Mouse (Mus musculus) embryo, embryonic 11 days (tissue): ENCODE data around the gene Gm29776.

ENCODE experiments used
- DNase-seq: peaks from one replicate; pipeline ENCODE4 v3.0.0-alpha.2; 2015

Gene Gm29776

DNA sequence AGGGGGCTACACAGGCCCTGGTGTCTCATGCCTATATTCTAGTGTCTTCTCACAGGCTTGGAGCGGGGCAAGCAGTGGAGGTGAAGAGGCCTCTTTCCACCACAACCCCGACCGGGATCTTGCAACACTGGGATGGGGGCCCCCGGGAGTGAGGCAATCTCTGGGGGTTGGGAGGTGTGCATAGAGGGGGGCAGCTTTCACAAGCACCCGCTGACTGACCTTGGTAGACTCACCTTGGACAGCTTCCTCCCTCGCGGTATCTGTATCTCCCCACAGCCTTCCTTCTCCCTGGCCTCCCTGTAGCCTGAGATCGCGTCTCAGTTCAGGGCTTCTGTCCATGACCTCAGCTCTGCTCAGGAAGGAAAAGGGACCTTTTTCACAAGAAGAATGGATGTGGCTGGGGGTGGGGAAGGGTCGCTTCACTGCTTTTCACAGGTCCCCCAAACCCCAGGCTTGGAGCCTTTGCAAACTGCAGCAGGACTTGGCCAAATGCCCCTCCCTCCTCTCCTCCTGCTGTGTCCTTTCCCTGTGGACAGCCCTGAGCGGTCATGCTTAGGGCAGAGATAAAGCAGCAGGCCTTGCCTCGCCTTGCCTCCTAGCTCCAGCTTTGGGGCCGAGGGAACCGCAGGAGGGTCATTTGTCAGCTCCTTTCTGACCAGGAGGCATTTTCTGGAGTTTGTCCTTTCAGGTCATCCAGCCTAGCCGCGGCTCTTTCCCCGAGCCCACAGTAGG lies 8.1 kb upstream of the Gm29776 start:
- DNase-seq = no peak

DNA sequence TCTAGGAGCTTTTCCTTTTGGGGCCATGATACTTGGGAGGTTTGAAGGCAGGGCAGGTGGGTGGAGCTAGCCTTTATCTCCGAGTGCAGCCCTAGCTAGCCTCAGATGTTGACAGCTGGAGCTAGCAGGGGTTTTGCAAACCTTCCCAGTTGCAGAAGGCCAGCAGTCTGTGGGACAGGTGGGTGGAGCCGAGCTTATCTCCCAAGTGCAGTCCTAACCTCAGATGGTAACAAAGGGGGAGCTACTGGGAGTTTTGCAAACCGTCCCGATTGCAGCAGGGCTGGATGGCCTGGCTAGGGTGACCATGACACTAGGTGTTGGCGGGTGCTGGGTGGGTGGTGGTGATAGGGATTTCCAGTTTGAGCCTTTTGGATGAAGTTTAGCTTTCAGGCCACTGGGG lies 7.2 kb upstream of the Gm29776 start:
- no peak for DNase-seq

DNA sequence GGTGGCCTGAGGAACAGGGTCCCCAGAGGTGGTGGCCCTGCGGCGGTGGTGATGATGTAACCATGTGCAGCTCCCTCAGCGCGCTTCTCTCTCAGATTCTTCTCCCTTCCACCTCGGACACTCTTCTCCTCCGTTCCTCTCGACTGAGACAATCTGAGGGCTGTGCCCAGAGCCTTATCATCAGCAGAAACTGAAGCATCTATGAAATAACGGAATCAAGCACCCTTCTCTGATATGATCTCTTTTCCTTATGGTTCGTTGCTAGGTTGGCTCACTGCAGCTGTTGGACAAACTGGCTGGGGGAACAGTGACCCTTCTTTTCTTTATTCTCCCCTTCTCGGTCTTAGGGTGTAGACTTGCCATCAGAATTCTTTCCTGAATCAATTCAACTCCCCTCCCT lies 4.6 kb upstream of the Gm29776 start:
- no peak for DNase-seq

DNA sequence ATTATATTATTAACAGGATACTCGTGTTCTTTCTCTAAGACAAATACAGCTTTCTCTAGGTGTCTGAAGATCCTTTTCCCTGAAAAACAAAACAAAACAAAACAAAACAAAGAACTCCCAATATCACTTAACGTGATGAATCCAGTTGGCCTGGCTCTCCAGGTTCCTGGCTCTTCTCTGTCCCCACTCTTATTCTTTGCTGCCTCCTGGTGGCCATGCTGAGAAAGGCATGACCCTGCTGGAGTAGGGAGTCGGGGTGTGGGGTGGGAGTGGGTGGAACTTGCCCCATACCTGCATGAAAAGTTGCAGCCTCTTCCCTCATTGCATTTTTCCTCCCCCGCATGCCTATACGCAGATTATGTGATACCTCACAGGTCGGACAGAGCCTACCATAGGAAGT lies 2.7 kb upstream of the Gm29776 start:
- DNase-seq = peak; percentile 80

DNA sequence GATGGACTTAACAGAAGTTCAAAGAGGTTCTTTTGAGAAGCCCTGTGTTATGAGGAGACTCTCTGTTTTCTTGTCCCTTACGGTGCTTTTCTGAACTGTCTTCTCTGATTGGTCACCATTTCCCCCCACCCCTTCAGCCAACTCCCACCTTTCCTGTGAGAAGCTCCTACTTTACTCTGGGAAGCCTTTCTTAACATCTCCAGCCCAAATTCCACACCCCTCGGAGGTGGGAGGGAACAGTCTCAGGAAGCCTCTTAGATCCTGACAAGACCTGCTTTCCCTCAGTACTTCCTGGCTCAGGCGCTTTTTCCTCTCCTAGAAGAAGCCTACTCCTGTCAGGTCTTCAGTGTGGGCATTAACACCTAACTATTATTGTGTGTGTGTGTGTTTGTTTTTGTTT lies 953 bp upstream of the Gm29776 start:
- no peak for DNase-seq

DNA sequence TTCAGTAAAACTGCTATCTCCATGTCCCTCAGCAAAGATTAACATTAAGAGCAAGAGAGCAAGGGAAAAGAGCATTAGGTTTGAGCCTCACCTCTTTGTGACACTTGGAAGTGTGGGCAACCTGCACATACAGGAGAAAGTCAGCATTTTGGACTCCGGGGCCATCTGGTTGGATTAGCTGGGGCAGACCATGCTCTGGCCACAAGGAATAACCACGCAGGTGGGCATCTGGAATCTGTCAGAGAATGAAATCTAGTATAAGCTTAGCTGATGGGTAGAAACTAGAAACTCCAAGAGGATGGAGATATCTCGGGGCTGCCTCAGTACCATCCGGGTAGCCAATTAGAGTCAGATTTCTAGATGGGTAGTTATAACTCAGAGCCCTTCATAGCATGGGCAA lies 1.9 kb downstream of the Gm29776 start:
- DNase-seq = no peak

DNA sequence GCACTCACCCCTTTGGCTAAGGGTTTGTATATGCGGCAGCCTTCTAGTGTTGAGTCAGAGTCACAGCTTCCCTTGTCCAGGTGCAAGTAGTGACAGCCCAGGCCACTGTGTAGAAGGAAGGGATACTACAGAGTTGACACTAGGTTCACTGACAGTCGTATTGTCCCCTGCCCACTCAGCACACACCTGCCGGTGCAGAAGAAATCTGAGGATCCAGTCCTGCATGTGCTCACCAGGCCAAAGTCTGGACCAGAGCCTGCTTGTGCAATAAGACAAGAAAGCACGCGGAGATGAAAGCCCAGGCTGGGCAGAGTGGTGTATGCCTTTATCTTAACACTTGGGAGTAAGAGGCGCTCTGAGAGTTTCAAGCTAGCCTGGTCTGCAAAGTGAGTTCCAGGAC lies 3.6 kb downstream of the Gm29776 start:
- no peak for DNase-seq

DNA sequence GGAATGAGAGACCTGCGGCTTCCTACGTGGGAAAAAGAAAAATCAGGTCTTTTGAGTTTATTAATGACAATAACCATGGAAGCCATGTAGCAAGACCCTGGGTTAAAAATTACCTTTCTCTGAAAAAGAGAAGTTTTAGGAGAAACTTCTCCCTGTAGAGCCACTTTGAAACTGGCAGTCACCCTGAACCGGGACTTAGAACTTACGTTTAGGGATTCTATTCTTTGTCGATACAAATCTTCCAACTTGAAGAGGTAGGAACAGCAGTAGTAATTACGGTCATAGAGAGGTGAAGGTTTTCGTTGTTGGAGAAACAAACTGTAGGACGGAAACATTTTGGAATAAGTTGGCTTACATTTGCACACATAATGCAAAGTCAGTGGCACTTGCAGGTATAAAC lies 11.4 kb downstream of the Gm29776 start:
- peak; percentile 10 for DNase-seq

DNA sequence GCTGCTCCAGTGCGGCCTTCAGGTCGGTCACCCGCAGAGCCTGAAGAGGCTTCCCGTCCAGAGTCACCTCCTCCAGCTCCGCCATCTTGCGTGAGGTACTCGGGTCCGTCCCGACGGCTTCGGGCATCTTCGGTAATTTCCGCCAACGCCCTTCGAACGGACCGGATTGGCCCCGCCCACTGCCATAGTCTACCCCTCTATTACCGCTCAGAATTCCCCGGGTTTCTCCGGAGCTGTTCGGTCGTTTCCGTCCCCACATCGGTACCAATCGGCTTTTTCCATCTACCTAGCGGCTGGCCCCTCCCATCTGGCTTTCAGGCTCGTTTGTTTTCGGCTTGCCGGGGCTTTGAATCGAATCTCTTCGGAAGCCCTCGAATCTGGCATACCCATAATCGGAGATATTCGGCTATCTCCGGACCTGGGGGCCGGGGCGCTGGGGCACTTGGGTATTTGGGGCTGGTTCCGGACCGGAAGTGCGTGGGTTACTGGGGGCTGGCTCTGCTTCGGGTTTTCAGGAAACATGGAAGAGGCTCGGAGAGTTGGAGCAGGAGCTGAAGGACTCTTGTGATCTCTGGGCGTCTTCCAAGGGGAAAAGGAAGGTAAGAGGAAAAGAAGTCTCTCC lies 12.0 kb downstream of the Gm29776 start, which contains the start of gene Acin1:
Gene Acin1 (minus strand): TSS at position 410 of the 622 bp plus-strand sequence.
- DNase-seq = peak; percentile 99

DNA sequence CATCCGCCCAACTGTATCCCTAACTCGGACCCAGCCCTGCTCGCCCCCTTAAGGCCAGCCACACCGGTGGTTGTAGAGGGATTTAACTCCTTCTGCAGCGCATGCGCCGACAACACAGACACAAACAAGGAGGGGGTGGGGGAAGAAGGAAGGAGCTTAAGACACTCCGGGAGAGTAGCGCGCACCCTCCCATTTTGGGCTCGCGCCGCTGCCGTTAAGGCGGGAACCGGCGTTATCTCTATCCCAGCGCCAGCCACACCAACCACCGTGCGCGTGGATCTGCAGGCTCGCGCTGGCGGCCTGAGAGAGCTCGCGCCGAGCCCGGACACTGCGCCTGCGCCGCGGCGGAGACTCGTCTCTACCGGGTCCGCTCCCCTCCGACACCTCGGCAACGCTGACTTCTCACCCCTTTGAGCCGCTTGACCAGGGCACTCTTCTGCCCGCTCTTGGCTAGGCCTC lies 12.5 kb downstream of the Gm29776 start, which contains the start of gene 1700123O20Rik:
Gene 1700123O20Rik (plus strand): TSS at position 154 of the 459 bp plus-strand sequence.
- peak; percentile 93 for DNase-seq

DNA sequence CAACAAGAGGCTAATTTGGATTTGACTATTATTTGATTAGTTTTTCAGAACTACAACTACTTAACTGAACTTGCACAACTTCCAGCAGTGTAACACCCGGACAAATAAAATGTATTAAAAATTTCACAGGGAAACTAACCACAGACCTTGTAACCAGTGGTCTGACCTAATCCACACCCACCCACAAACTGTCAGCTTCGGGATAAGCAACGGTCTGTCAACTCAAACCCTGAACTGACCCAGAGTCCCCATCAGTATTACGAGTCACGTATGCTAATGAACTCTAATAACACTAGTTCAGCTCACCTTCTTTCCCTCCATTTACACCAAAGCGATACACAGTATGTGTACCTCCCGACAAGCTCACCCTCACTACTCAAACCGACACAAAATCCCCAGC lies 13.2 kb downstream of the Gm29776 start:
- DNase-seq = no peak

DNA sequence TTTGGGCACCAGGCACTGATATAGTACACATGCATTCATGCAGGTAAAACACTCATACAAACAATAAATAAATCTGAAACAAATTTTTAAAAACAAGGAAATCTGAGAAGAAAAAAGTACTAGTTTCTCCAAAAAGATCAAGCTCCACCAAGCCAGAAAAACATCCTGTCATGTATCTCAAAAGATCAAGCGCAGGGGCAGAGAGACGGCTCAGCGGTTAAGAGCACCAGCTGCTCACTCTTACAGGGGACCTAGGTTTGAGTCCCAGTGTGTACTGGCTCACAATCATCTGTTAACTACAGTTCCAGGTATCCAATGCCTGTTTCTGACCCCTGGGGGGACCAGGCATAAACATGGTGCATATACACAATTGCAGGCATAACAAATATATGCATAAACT lies 16.2 kb downstream of the Gm29776 start:
- no peak for DNase-seq

DNA sequence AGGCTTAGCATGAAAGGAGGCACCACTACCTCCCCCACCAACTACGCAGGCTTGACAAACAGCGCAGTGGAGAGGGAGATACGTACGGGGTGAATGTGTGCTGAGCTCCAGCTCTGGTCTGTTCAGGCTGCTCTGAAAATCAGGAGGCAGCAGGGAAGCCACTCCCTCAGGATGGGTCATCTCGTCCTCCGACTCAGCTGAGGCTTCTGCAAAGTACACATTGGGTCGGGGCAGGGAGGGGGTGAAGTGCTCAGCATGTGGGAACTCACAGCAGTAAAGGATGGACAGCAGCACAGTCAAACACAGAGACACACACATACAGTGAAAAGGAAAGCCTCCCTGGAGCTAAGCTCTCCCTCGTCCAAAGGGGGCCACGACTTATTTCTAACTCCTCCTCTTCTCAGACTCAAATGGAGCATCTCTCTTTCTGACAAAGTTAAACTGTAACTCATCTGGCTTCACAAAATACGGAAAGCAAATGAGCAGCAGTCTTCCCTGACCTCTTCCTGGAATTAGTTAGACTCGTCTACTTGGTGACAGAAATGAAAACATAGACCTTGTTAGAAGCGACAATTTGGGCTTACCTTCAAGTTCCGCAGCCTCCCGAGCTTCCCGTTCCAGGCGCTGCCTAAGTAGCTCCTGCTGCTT lies 19.9 kb downstream of the Gm29776 start:
- DNase-seq = no peak

DNA sequence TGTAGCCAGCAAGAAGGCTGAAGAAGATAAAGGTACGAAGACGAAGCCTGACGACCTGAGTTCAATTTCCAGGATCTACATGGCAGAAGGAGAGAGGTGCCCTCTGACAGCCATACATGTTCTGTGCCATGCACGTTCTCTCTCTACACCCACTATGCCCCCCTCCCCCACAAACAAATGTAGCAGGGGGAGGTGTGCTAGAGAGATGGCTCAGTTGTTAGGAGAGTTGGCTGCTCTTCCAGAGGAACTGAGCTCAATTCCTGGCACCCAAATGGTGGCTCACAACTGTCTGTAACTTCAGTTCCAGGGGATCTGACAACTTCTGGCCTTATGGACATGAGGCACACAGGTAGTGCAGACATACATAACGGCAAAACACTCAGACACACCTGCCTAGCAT lies 22.3 kb downstream of the Gm29776 start:
- no peak for DNase-seq

DNA sequence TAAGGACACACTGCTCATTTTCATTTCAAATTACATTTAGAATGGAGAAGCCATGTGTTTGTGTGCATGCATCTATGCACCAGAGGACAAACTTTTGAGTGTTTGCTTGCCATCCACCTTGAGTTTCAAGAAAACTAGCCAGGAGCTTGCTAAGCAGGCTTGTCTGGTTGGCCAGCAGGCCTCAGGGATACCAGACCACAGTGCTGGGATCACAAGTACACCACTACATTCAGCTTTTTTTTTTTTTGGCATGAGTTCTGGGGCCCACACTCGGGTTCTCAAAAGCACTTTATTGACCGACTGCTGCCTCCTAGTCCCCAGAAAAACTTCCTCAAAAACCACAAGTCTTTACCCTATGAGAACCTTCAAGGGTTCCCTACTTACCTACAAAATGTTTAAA lies 24.3 kb downstream of the Gm29776 start:
- no peak for DNase-seq

DNA sequence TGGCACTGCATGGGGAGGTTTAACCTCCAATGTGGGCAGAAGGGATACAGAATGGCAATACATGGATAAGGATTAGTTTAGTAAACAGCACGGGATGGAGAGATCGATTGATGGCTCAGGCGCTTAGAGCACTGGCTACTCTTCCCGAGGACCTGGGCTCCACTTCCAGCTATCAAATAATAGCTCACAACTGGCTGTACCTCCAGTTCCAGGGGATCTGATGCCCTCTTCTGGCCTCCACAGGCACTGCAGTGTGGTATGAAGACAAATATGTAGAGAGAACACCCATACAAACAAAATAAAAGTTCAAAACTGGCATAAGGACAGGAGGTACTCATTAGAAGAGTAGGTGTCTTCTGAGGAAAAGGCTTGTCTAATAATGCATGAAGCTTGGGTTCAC lies 29.3 kb downstream of the Gm29776 start:
- DNase-seq = peak; percentile 42

DNA sequence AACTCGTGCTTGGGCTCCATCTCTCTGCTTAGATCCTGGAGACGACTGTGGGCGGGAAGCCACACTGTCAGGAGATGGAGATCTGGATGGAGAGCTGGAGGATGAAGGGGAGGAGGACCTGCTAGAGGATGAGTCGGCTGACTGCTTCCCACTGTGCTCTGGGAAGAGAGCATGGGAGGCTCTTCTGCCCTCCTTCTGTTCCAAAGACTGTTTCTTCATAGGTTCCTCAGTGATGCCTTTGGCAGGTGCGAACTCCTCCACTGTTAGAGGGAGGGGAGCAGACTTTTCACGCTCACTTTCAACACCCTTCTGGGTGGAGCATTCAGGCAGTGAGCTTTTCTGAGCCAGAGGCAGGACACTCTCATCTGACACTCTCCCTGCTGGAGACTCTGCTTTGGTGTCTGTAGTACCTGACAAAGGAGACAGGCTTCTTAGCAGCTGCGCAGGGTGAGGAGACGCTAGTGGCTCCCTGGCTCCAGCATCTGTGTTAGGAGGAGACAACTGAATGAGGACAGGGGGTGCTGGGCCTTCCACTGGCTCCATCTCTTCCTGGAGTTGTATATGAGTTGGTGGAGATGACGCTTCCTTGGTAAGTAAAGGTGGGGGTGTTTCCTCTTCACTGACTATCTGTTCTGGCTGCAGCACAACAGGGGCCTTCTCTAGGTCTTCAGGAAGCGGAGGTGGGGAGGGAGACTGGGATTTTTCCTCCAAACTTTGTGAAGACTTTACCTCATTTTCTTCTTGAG lies 34.0 kb downstream of the Gm29776 start:
- no peak for DNase-seq

DNA sequence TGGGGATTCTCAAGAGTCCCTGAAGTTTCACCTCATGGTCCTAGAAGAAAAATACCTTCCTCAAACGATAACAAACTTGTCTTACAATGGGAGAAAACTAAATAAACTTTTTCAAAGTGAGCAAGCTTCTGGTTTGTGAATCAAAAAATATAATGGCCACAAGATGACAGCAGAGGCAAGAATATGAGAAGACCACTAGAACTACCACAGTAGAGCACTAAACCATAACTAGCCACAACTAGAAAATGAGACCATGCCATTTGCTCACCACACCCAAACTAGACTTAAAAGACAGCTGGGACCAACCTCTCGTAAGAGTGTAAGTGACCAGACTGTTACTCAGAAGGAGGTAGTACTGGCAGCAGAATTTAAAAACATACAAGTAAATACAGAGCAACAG lies 38.6 kb downstream of the Gm29776 start:
- no peak for DNase-seq

DNA sequence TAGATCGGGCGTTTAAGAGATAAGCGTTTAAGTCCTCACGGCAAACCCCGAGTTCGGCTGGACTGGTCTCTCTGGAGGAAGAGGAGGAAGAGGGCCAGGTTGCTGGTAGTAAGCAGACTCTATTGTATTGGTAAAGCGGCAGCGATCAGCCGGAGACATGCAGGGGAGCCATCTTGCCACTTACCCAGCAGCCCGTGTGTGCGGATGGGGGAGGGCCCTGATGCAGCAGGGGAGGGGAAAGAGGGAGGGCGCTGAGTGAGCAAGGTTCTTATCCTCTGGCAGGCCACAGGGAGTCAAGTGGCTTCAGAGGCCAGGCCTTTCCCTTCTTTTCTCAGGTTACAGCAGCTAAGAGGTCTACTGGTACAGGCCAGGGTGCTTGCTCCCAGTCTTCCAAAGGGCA lies 45.1 kb downstream of the Gm29776 start:
- DNase-seq = peak; percentile 93

DNA sequence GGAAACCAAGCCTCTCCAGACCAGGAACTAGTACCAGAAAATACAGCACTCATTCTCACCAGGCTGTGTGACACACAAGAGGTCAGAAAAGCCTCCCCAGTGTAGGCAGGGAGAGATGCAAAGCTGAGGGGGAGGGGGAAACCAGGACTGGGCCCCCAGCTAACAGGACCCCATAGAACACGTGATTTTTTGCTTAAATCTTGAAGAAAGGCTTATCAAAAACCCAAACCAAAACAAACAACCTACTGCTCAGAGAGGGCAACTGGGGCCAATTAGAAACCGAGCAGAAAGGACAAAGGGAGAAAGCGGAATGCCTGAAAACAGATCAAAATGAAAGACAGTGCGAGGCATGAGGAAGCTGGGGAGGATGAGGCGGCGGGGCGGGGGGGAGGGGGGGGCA lies 45.8 kb downstream of the Gm29776 start:
- DNase-seq = peak; percentile 47

DNA sequence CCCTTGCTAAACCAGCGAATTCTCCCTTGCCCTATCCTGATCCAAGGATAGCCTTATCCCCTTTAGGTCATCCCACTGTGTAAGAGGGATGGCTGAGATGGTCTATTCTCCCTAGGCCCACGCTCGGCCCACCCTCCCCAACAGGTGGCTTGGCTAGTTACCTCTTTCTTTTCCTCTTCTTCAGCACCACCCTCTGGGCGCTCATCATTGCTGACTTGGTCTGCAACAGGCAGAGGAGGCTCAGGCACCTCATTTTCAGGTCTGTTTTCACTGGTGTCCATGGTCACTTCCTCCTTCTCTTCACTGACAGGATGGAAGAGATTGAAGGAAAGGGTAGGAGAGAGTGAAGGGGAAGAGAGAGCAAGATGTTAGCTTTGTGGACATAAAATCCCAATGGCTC lies 47.1 kb downstream of the Gm29776 start:
- no peak for DNase-seq

DNA sequence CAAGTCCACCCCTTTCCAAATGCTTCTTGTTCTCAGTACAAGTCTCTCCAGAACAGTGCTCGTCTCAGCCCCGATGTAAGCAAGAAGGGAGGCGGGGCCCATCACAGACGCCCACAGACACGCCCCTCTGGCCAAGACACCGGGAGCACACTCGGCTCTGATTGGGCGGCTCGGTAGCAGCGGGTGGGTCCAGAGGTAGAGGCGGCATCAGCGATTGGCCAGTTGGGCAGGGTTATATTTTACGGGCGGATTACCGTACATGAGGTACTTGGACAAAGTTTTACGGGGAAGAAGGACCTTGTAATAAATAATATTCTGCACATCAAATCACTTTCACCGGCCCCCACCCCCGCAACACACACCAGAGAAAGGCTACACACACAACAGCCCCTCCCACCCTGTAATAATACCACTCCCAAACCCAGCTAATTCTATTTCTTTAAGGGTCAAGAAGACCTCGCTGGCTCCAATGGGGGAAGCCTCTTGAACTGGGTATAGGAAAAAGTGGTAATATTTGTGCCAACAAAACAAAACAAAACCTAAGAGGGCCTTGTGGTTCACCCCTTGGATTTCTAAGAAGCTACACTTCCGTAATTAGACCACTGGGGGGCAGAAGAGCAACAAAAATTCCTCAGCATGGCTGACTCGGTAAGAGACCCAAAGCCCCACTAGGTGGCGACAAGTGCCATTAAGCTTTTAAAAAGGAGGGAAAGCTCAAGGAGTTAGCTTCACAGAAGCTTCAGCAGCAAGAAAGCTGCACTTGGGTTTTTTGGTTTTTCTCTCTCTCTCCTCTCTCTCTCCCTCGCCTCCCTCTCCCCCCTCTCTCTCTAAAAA lies 47.8 kb downstream of the Gm29776 start:
- DNase-seq = peak; percentile 96
